Mouse (Mus musculus) left cerebral cortex, adult 2 months (tissue): ENCODE measurements at regions not wholly inside any gene's neighbourhood (a gene's known extent, or its start where the extent isn't known, plus 50 kb on each side); places are given as distances from the start of the nearest gene placed in this dataset.

ENCODE experiments used
- DNase-seq, 2 experiments: peaks; one replicate each; pipeline ENCODE4 v3.0.0; 2021 to 2022; ENCODE audit warnings: low spot score in 2 of 2, mixed read lengths in 1 of 2; ENCODE audit errors: extremely low spot score in 1 of 2
- H3K27ac ChIP-seq: fragments of 200-600 bp; 2 replicates; pipeline ENCODE4 v1.8.1; 2022
- H3K4me3 ChIP-seq: fragments of 200-600 bp; 2 replicates; pipeline ENCODE4 v1.8.1; 2022
- CTCF ChIP-seq: fragments of 200-600 bp; IDR thresholded peaks from 2 replicates; pipeline ENCODE4 v1.8.1; 2022; ENCODE audit warnings: antibody characterized with exemption, mild to moderate bottlenecking, moderate library complexity
- intact Hi-C: fragments of 180-260 bp; cut with DNase I; formaldehyde crosslinking; loops from one replicate; pipeline ENCODE4 v1.15.1; 2025

DNA sequence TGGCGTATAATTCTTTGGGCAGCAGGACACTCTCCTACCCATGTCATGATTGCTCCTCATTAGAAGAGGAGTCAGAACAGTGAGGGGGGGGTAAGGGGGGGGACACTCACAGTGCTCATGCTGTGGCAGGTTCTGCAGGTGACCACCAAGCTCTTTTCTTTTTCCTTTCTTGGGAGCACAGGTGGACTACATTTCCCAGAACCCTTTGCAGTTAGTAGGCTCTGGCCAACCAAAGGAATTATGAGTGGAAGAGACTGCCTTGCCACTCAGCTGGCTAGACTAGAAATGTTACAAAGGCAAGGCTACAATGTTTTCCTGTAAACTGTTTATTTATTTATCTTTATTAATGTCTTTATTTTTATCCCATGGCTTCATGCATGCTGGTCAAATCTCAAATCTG is 53.6 kb upstream of the Ifnlr1 start:
- Histone ChIP-seq H3K27ac (no peak overlapping the region), H3K4me3 (no peak overlapping the region)
- intact Hi-C loops: loop anchor here (1.0 kb wide), 1 partner anchor 8 kb away; no protein-coding TSS in a partner anchor
- no peak for DNase-seq
- no peak for TF ChIP-seq CTCF

DNA sequence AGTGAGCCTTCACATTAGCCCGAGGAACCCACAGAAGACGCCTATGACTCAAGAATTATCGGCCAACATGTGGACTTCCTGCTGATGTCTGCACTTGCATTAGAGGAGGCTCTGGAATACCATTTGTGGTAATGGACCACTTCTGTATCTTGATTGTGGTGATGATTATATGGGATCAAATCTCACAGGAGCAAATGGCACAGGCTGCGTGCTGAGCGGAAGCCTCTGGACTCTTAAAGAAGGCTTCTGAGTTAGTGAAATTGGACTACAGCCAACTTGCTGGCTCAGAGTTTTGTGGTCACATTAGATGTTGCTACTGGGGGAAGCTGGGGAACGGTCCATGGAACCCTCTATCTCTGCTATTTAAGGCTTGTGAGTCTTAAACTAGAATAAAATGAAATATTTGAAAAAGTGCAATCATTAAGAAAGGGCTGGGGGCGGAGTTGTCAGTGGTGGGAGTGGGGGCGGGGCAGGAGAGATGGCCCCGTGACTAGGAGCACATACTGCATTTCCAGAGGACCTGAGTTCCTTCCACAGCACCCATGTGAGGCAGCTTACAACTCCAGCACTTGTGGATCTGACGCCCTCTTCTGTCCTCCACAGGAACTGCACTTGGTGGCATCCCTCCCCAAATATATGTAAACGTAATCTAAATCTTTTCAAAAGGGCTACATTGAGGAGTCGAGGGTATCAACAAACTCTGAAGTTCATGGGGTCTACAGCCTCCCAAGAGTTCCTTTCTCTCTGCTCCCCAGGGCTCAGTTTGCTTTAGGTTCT is 56.1 kb upstream of the Ifnlr1 start:
- DNase-seq: no peak
- Histone ChIP-seq H3K4me3 (no peak overlapping the region), H3K27ac (no peak overlapping the region)
- intact Hi-C loops: no loop called here
- peak; percentile 3 for TF ChIP-seq CTCF

DNA sequence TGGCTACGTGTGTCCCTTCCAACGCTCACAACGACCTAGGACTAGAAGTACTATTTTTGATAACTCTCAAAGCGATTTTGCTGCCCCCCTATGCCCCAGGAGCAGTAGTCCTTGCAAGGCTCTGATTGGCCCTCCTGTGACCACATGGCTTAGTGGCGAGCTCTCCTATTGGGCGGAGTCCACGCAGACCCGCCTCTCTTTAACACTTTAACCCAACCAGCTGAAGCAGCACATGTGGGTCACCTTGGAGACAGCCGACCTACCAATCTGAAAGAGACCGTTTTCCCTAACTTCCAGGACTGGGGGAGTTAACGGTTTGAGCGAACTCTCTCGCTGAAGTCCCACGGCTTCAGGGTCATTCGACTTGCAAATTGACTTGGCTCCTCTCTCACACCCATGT is 53.0 kb upstream of the Grhl3 start:
- no peak overlapping the region for H3K4me3 ChIP-seq
- no peak for TF ChIP-seq CTCF
- DNase-seq: no peak
- H3K27ac ChIP-seq: no peak overlapping the region
- intact Hi-C loops: no loop called here

DNA sequence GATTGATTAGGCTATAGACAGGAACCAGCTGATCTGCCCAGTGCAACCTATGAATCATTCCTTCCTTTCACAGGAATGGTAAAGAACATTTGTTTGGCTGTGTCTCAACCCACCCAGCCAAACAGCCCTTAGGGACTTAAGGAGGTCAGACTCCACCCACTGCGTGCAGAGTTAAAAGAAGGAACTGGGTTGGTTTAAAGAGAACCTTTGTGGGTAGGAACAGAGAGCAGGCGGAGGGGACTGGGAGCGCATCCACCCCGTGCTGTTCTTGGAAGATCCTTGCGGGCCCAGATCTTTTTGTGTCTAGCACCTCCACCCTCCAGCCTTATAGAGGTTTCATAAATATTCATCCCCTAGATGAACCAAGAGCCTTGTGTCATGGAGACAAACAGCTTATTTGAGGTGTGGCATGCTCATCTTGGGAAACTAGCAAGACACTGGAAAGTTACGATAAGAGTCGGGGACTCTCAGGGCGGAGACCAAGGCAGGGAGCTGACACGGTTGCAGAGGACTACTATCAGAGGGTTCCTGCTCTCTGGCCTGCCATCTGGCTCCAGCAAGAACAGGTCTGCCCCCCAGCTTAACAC is 49.8 kb upstream of the Grhl3 start:
- intact Hi-C loops: no loop called here
- TF ChIP-seq CTCF: no peak
- no peak for DNase-seq

More for the DNA sequence above, 49.8 kb upstream of the Grhl3 start:
- Histone ChIP-seq H3K4me3 (no peak overlapping the region), H3K27ac (no peak overlapping the region)
